Mouse (Mus musculus) heart, postnatal 36 days (tissue): ENCODE data around the gene Tmem108. TPM values are rescaled to one million over a fixed set of nuclear protein-coding genes. Genes with fewer than 3 reads are reported as not detected.
A peak's percentile ranks its signal among the peaks of the same experiment; 100 is the strongest.

ENCODE experiments used
- DNase-seq, 2 experiments: peaks; one replicate each; pipeline ENCODE4 v3.0.0; 2021 to 2022
- intact Hi-C: fragments of 180-260 bp; cut with DNase I; formaldehyde crosslinking; loops from one replicate; pipeline ENCODE4 v1.15.1; 2025
- total RNA-seq, 2 experiments: library from RNA; stranded (reverse); gene quantifications; 2 replicates each; pipeline ENCODE4 v1.2.3; 2021

Gene Tmem108
- total RNA-seq, 2 experiments from 2014 or later, result 3.7 to 5.7 TPM

- intact Hi-C loops, result no loop called here
- DNase-seq, result no peak
These were observed 287.5 kb downstream of the Tmem108 start for GRCm38 (mm10) chr9:103473915-103474688.

- intact Hi-C loops, result no loop called here
- no peak for DNase-seq
These were observed 289.9 kb downstream of the Tmem108 start for GRCm38 (mm10) chr9:103471784-103472183.

GRCm38 (mm10) chr9:103469516-103469915, 292.1 kb downstream of the Tmem108 start:
- peak in 1 of 2 experiments; percentile 37 for DNase-seq
- intact Hi-C loops, result loop anchor here (10.0 kb wide), 1 partner anchor 265 kb away; the partner anchor contains the start of gene Srprb

- intact Hi-C loops, result loop anchor here (10.0 kb wide), 1 partner anchor 264 kb away; the partner anchor contains the start of gene Srprb
- no peak for DNase-seq
These were observed 292.7 kb downstream of the Tmem108 start for GRCm38 (mm10) chr9:103468911-103469310.

- no peak for DNase-seq
- intact Hi-C loops, result loop anchor here (10.0 kb wide), 1 partner anchor 261 kb away; the partner anchor contains the start of gene Srprb
These were observed 295.9 kb downstream of the Tmem108 start for GRCm38 (mm10) chr9:103465711-103466220.

- DNase-seq, result no peak
- intact Hi-C loops, result loop anchor here (10.0 kb wide), 1 partner anchor 260 kb away; the partner anchor contains the start of gene Srprb
These were observed 296.3 kb downstream of the Tmem108 start for GRCm38 (mm10) chr9:103465293-103465692.

GRCm38 (mm10) chr9:103463833-103464232, 297.8 kb downstream of the Tmem108 start:
- DNase-seq, result no peak
- intact Hi-C loops, result loop anchor here (10.0 kb wide), 1 partner anchor 259 kb away; the partner anchor contains the start of gene Srprb

DNA sequence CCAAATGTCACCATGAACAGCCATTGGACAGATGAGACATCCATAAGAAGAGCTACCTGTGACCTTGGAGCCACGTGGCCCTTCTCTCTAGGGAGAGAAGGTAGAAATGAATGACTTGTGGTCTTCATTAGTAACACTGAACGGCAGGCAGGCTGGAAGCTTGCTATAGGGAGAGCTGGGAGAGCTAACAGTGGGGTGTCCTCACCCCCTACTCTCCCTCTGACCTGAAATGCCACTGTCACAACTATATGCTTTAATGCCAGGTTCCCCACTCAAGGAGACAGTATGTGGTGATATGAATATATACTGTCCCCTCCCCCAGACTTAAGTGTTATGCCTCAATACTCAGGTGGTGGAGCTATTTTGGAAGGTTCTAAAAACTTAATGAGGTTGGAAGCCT, 301.8 kb downstream of the Tmem108 start:
- intact Hi-C loops, result loop anchor here (10.0 kb wide), 1 partner anchor 255 kb away; the partner anchor contains the start of gene Srprb
- DNase-seq, result no peak

DNA sequence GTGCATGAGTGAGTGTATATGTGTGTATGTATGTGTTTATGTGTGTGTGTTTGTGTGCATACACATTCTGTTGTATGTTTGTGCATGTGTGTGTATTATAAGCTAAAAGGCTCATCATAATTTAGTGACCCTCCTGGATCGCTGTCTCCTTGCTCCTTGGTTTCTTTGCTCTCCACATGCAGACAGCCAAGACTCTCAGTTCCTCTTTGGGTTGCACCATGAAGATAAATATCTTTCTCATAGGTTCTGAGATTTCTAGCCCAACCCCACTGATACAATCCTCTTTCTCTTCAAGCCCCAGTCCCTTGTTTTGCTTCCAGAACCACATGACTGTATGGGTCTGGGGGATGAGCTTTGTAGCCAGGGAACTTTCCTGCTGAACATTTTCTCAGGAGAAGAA, 302.3 kb downstream of the Tmem108 start:
- no peak for DNase-seq
- intact Hi-C loops, result no loop called here

GRCm38 (mm10) chr9:103449651-103450050, 312.0 kb downstream of the Tmem108 start:
- no peak for DNase-seq
- intact Hi-C loops, result no loop called here

GRCm38 (mm10) chr9:103449092-103449491, 312.5 kb downstream of the Tmem108 start:
- DNase-seq, result no peak
- intact Hi-C loops, result no loop called here

GRCm38 (mm10) chr9:103444656-103445055, 317.0 kb downstream of the Tmem108 start:
- no peak for DNase-seq
- intact Hi-C loops, result no loop called here

DNA sequence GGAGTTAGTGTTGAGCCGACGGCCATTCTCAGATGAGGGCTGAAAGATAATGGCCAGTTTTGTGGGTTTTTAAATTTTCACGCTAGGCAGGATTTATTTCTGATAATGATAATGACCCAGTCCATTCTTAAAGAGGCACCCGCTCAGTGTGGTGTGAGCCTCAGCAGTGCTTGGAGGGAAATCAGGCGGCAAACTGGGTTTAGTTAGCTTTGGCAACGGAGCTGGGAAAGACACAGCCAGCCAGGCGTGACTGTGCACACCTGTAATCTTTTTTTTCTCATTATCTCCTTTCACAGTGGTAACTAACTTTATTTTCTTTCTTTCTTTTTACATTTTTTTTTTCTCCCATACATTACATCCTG, 317.8 kb downstream of the Tmem108 start:
- no peak for DNase-seq
- intact Hi-C loops, result no loop called here

- peak in 1 of 2 experiments; percentile 9 for DNase-seq
- intact Hi-C loops, result no loop called here
These were observed 318.4 kb downstream of the Tmem108 start for GRCm38 (mm10) chr9:103443121-103443823.

GRCm38 (mm10) chr9:103440597-103440996, 321.0 kb downstream of the Tmem108 start:
- intact Hi-C loops, result no loop called here
- DNase-seq, result no peak

GRCm38 (mm10) chr9:103437104-103437503, 324.5 kb downstream of the Tmem108 start:
- no peak for DNase-seq
- intact Hi-C loops, result no loop called here

DNA sequence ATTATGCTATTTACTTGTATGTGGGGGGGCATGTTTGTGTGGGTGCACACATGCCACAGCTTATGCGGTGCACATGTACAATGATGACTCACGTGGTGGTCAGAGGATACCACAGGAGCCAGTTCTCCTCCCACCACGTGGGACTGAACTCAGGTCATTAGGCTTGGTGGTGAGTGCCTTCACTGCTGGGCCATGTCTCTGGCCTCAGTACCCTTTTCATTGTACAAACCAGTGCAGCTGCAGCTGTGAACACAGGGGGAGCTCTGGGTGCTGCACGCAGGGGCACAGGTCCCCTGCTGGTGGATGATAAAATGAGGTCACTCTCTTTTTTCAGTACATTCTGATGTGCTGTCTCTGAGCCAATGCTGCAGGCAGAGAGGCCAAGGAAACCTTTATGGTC, 327.5 kb downstream of the Tmem108 start:
- intact Hi-C loops, result no loop called here
- no peak for DNase-seq
